Mouse (Mus musculus): ENCODE results near the gene Cwh43. TPM values are rescaled to one million over a fixed set of nuclear protein-coding genes. Genes with fewer than 3 reads are reported as not detected.

The Cwh43 gene
- 0.08 and 0.42 TPM in 2 replicates for polyA plus RNA-seq (2012; rRNA removed; ENCODE audit: low replicate concordance)

GRCm38 (mm10) chr5:73405981-73406722 is at the start of gene Cwh43:
Cwh43 (plus strand) TSS chr5:73406075.

GRCm38 (mm10) chr5:73480700-73481099 is 74.8 kb downstream of the Cwh43 start, which contains the start of gene Dcun1d4:
Dcun1d4 (plus strand) TSS chr5:73481000.

Other genes with a start within 250 kb of the Cwh43 start
- gene Fryl, start 149.5 kb upstream of the Cwh43 start, polyA plus RNA-seq (2012; rRNA removed; ENCODE audit: low replicate concordance) = 39.6 and 77.1 TPM in 2 replicates
- 58.0 and 74.6 TPM in 2 replicates for gene Ociad1, start 113.3 kb upstream of the Cwh43 start, polyA plus RNA-seq (2012; rRNA removed; ENCODE audit: low replicate concordance)
- 0.31 and 1.9 TPM in 2 replicates for gene Ociad2, start 65.0 kb upstream of the Cwh43 start, polyA plus RNA-seq (2012; rRNA removed; ENCODE audit: low replicate concordance)
- 2.9 and 5.9 TPM in 2 replicates for gene Dcun1d4, start 74.9 kb downstream of the Cwh43 start, polyA plus RNA-seq (2012; rRNA removed; ENCODE audit: low replicate concordance)
- gene Lrrc66, start 226.5 kb downstream of the Cwh43 start, polyA plus RNA-seq (2012; rRNA removed; ENCODE audit: low replicate concordance) = 0.03 TPM in 1 of 2 replicates, not detected in the other
- gene Sgcb, start 241.7 kb downstream of the Cwh43 start, polyA plus RNA-seq (2012; rRNA removed; ENCODE audit: low replicate concordance) = 6.2 and 22.5 TPM in 2 replicates
- not detected in 2 replicates for gene Spata18, start 245.3 kb downstream of the Cwh43 start, polyA plus RNA-seq (2012; rRNA removed; ENCODE audit: low replicate concordance)

Data from mammary gland, adult 2 months (tissue).